Mouse (Mus musculus): ENCODE measurements around the gene Sptan1.

The Sptan1 gene

GRCm38 (mm10) chr2:29965250-29965843 is at the start of gene Sptan1:
Gene Sptan1 (plus strand): TSS chr2:29965560.
- no peak for DNase-seq (ENCODE audit: extremely low read depth, low read depth, low spot score)

DNA sequence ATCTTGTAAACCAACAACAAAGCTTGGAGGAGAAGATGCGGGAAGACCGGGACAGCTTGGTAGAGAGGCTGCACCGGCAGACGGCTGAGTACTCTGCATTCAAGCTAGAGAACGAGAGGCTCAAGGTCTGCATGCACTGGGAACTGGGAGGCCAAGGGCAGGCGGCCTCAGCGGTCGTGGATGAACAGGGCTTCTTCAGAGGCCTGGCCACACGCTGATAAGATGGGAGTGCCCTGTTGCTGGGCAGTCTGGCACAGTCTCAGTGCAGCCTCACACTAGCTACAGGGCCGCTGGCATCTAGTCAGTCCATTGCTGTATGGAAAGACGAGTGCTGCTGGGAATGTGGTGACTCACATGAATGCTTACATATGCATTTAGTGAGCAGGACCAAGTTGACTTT is 47.7 kb upstream of the Sptan1 start:
- DNase-seq (ENCODE audit: extremely low read depth, low read depth, low spot score), result no peak

DNA sequence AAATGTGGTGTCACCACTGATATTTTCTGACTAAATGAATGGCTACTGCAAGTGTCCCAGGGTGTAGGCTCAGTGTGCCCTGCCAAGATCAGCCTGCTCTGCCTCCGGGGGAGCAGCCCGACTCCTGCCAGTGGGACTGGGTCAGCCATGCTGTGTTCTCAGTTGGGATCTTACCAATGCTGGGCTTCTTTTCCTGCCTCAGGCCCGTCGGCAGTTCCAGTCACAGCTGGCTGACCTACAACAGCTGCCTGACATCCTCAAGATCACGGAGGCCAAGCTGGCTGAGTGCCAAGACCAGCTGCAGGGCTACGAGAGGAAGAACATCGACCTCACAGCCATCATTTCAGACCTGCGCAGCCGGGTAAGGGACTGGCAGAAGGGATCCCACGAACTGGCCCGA is 43.3 kb upstream of the Sptan1 start:
- DNase-seq (ENCODE audit: extremely low read depth, low read depth, low spot score), result peak; percentile 14

DNA sequence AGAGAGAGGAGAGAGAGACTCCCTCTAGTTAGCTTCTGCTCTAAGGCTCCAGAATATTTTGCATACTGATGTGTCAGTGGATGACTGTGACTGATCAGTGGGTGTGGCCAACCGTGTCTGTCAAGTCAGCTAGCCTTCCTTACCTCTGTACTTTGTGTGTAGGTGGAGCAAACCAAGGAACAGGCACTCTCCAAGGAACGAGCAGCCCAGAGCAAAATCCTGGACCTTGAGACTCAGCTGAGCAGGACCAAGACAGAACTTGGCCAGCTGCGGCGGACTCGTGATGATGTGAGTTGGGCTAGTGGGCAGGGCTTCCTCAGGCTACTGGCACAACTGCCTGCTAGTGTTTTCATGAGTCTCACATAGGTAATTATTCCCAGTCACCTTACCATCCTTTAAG is 38.8 kb upstream of the Sptan1 start:
- DNase-seq (ENCODE audit: extremely low read depth, low read depth, low spot score), result peak; percentile 14

DNA sequence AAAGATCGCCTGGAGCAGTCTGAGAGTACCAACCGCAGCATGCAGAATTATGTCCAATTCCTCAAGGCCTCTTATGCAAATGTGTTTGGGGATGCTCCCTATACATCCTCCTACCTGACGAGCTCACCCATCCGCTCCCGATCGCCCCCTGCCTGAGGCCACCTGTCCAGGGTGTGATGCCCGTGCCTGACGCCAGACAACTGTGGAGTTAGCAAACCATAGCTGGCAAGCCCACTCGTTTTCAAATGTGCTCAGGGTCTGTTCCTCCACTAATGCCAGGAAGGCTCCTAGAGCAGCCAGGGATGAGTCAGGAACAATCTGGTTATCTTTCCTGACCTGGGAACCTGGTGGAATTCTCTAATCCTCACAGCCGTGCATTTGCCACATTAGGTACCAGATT is 34.9 kb upstream of the Sptan1 start:
- DNase-seq (ENCODE audit: extremely low read depth, low read depth, low spot score), result no peak

GRCm38 (mm10) chr2:29931194-29931593 is 34.2 kb upstream of the Sptan1 start:
- no peak for DNase-seq (ENCODE audit: extremely low read depth, low read depth, low spot score)

DNA sequence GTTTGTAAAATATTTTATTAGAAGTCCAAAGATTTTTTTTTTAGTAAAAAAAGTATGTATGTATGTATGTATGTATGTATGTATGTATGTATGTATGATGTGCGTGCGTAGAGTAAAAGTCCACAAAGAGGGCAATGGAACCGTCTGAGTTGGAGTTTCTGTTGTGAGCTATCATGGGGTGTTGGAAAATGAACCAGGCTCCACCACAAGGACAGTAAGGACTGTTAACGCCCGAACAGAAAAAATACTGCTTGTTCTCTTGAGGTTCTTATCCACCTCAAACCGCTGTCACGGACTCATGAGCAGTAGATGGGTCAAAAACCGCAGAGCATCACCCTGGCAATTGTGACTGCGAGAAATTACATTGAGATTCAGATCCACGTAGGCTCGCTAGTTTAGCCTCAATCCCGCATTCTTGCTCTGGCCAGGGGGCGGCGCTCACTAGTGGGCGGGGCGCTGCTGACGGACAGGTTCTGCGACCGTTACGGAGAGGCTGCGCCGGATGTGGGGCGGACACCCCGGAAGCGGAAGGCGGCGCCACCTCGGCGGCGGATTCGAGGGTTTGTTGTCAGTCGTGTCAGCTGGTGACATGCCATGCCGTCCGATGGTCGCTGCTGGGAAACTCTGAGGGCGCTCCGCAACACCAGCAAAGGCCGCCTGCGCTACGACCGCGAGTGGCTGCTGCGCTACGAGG is 30.3 kb upstream of the Sptan1 start, which contains the start of gene Gle1:
Gle1 (plus strand) TSS at position 521 of the 694 bp plus-strand sequence.
- DNase-seq (ENCODE audit: extremely low read depth, low read depth, low spot score), result peak; percentile 26

- no peak for DNase-seq (ENCODE audit: extremely low read depth, low read depth, low spot score)
Observed at GRCm38 (mm10) chr2:29940073-29940472, 25.3 kb upstream of the Sptan1 start.

GRCm38 (mm10) chr2:29940826-29941225 is 24.5 kb upstream of the Sptan1 start:
- no peak for DNase-seq (ENCODE audit: extremely low read depth, low read depth, low spot score)

GRCm38 (mm10) chr2:29944723-29945122 is 20.6 kb upstream of the Sptan1 start:
- no peak for DNase-seq (ENCODE audit: extremely low read depth, low read depth, low spot score)

DNA sequence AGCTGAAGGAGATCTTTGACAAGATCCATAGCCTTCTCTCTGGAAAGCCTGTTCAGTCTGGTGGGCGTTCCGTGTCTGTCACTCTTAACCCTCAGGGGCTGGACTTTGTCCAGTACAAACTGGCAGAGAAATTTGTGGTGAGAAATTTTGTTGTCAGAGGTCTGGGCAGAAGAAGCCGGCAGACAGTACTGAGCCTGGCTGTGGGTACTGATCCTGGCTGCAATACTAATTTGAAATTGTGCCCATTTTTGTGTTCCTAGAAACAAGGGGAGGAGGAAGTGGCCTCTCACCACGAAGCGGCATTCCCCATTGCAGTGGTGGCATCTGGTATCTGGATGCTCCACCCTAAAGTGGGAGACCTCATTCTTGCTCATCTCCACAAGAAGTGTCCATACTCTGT is 16.5 kb upstream of the Sptan1 start:
- no peak for DNase-seq (ENCODE audit: extremely low read depth, low read depth, low spot score)

GRCm38 (mm10) chr2:29961246-29961645 is 4.1 kb upstream of the Sptan1 start:
- no peak for DNase-seq (ENCODE audit: extremely low read depth, low read depth, low spot score)

GRCm38 (mm10) chr2:29964354-29965249 is 758 bp upstream of the Sptan1 start:
- no peak for DNase-seq (ENCODE audit: extremely low read depth, low read depth, low spot score)

DNA sequence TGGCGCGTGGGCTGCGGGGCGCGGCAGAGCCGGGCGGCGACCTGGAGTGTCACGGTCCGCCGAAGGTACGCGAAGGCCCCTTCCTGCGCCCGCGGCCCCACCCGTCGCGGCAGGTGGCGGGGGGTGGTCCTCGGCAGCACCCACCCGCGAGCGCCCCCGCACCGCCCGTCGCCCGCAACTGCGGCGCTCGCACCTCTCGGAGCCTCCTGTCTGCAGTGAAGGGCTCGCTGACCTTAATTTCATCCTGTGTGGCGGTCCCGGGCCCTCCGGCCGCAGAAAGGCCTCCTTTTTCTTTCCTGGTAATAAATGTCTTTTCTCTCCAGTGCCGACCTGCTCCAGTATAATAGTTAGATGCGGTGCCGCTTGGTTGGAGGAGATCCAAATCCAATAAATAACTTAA is 546 bp downstream of the Sptan1 start:
- no peak for DNase-seq (ENCODE audit: extremely low read depth, low read depth, low spot score)

- DNase-seq (ENCODE audit: extremely low read depth, low read depth, low spot score), result no peak
Observed at GRCm38 (mm10) chr2:29966826-29967225, 1.5 kb downstream of the Sptan1 start.

DNA sequence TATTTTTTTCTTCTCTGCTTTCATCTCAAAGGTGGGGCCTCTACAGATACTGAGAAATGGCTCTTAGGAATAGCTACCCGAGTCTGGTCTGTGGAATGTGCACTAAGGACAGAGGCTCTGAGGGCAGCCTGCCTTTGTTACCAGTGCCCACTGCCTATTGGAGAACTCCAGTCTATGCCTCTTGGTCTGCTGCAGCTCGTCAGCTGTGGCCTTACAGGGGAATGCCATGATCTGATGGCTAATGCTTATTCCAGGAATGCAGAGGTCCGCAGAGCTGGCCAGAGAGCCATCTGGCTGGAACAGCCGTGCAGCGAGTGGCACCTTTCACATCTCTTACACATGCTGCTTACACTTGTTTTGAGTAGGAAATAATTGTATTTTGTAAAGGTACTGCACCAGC is 2.4 kb downstream of the Sptan1 start:
- no peak for DNase-seq (ENCODE audit: extremely low read depth, low read depth, low spot score)

GRCm38 (mm10) chr2:29968638-29969037 is 3.3 kb downstream of the Sptan1 start:
- no peak for DNase-seq (ENCODE audit: extremely low read depth, low read depth, low spot score)

GRCm38 (mm10) chr2:29971838-29972635 is 6.7 kb downstream of the Sptan1 start:
- DNase-seq (ENCODE audit: extremely low read depth, low read depth, low spot score), result no peak

- no peak for DNase-seq (ENCODE audit: extremely low read depth, low read depth, low spot score)
Observed at GRCm38 (mm10) chr2:29973525-29973924, 8.2 kb downstream of the Sptan1 start.

GRCm38 (mm10) chr2:29977307-29977706 is 11.9 kb downstream of the Sptan1 start:
- DNase-seq (ENCODE audit: extremely low read depth, low read depth, low spot score), result no peak

GRCm38 (mm10) chr2:29980661-29981060 is 15.3 kb downstream of the Sptan1 start:
- DNase-seq (ENCODE audit: extremely low read depth, low read depth, low spot score), result no peak

Measured in fat pad, adult 2 months (tissue).